8 mouse cellular contexts compared by ENCODE assay signal in genomic region chr12:54695511-54696241, GRCm38 (mm10). TPM values are rescaled to one million over a fixed set of nuclear protein-coding genes. Genes with fewer than 3 reads are reported as not detected.
A peak's percentile ranks its signal among the peaks of the same experiment; 100 is the strongest.
DNase-seq lines count a peak whose midpoint lies in the region; ATAC-seq lines count a peak whose summit lies in the region.

Gene Eapp (minus strand): TSS chr12:54695897.

- H3K9ac ChIP-seq in hindbrain, embryonic 16.5 days (ENCODE audit: low read depth, low read length), result peak within 1 kb of the TSS; percentile 95

- no peaks in the 10 kb centered on the region for H3K27me3 ChIP-seq in hindbrain, embryonic 16.5 days (replicated peaks; ENCODE audit: control insufficient read depth, insufficient read depth, low read length)

- no peaks in the 10 kb centered on the region for H3K36me3 ChIP-seq in hindbrain, embryonic 16.5 days (ENCODE audit: control insufficient read depth, insufficient read depth, low read length)
- peaks cover 6% of the 10 kb centered on the region; the same call in 1 of the 2 replicates for H3K36me3 ChIP-seq in macrophage (ENCODE audit: inconsistent target)

- H3K4me3 ChIP-seq in hindbrain, embryonic 16.5 days (ENCODE audit: low read length), result peak within 1 kb of the TSS; percentile 86
- H3K4me3 ChIP-seq in macrophage (ENCODE audit: inconsistent target), result peak within 1 kb of the TSS; percentile 62

- WGBS in hindbrain, embryonic 16.5 days, result under 1% methylated on average over 57 of the region's 57 CpGs
- under 1% methylated on average over 57 of the region's 57 CpGs for WGBS in macrophage (ENCODE audit: missing documents)

- ATAC-seq in hindbrain, embryonic 16.5 days, result peak; percentile 93

- peaks cover 11% of the 10 kb centered on the region for H3K4me1 ChIP-seq in hindbrain, embryonic 16.5 days (ENCODE audit: control insufficient read depth, insufficient read depth, low read depth, low read length)

- no peaks in the 10 kb centered on the region for H3K9me3 ChIP-seq in hindbrain, embryonic 16.5 days (ENCODE audit: control insufficient read depth, low read length)

- DNase-seq in T-cell, adult 2 months (ENCODE audit: low spot score), result peak; percentile 95
- DNase-seq in cerebellum, postnatal 36 days, result peak; percentile 97 to 98
- peak; percentile 97 for DNase-seq in gastrocnemius, adult 18-20 months (ENCODE audit: low spot score)
- DNase-seq in left cerebral cortex, adult 18-20 months (ENCODE audit: low spot score in 2 of 2), result peak; percentile 97 to 98
- peak; percentile 98 for DNase-seq in right cerebral cortex, adult 18-20 months
- DNase-seq in urinary bladder, postnatal 10 days (ENCODE audit: low spot score), result peak; percentile 85

- peaks cover 25% of the 10 kb centered on the region for H3K79me2 ChIP-seq in macrophage (ENCODE audit: inconsistent target)

- H3K27ac ChIP-seq in hindbrain, embryonic 16.5 days (ENCODE audit: low read depth, low read length), result peak within 1 kb of the TSS; percentile 98
- H3K27ac ChIP-seq in macrophage, result peak within 1 kb of the TSS; percentile 95

- H3K4me2 ChIP-seq in hindbrain, embryonic 16.5 days (ENCODE audit: low read length), result peak within 1 kb of the TSS; percentile 80

RNA-seq across cellular contexts. Expression of gene Eapp, which starts in this region (rescaled TPM):
- total RNA-seq in gastrocnemius, adult 18-20 months (2021), result 10 to 100 TPM; 17.1 to 18.5 TPM
- 73.4 and 81.1 TPM in 2 replicates for polyA plus RNA-seq in hindbrain, embryonic 16.5 days (2015; fragmentation: Nextera tagmentation; extraction: Ambion mirVana)
- 10 to 100 TPM; 43.2 to 44.7 TPM for total RNA-seq in left cerebral cortex, adult 18-20 months (2021)
- 10 to 100 TPM; 11.9 to 45.6 (median 26.1) TPM for total RNA-seq in macrophage (2018; cell fraction: chromatin; rRNA removed)
- total RNA-seq in macrophage (2018; cell fraction: cytosol; rRNA removed), result 10 to 100 TPM; 25.6 to 49.7 (median 34.2) TPM
- total RNA-seq in macrophage (2018; cell fraction: nucleus; rRNA removed), result 10 to 100 TPM; 12.2 to 32.8 (median 18.1) TPM
- 30.5 to 62.9 TPM (median 33.7 TPM) in 3 replicates for polyA plus RNA-seq in macrophage (2018)

Comparison
In these comparisons a context has a peak if more than half of its experiments do, and no peak if none do; other contexts are left out.
1. Peak in every context shown above with its lines: DNase-seq, ATAC-seq, H3K4me3 ChIP-seq and H3K27ac ChIP-seq.